Mouse (Mus musculus) heart, embryonic 10.5 days (tissue): ENCODE measurements at regions not wholly inside any gene's neighbourhood (a gene's known extent, or its start where the extent isn't known, plus 50 kb on each side); places are given as distances from the start of the nearest gene placed in this dataset.
A peak's percentile ranks its signal among the peaks of the same experiment; 100 is the strongest.

ENCODE experiments used
- DNase-seq: peaks from one replicate; pipeline ENCODE4 v3.0.0-alpha.2; 2017; ENCODE audit warnings: low spot score
- H3K27ac ChIP-seq: fragments of 300-500 bp; sonication (generic); 2 replicates; pipeline ENCODE4 v1.5.1; 2016; ENCODE audit warnings: mild to moderate bottlenecking
- H3K27me3 ChIP-seq: fragments of 300-500 bp; sonication (generic); 2 replicates; pipeline ENCODE4 v1.6.1; 2016; ENCODE audit warnings: mild to moderate bottlenecking; ENCODE audit not compliant: poor library complexity, insufficient read depth, severe bottlenecking
- H3K36me3 ChIP-seq: fragments of 300-500 bp; sonication (generic); 2 replicates; pipeline ENCODE4 v1.6.1; 2016; ENCODE audit warnings: mild to moderate bottlenecking, moderate library complexity
- H3K4me1 ChIP-seq: fragments of 300-500 bp; sonication (generic); 2 replicates; pipeline ENCODE4 v1.6.1; 2016; ENCODE audit warnings: mild to moderate bottlenecking
- H3K4me3 ChIP-seq: fragments of 300-500 bp; sonication (generic); 2 replicates; pipeline ENCODE4 v1.5.1; 2016; ENCODE audit warnings: mild to moderate bottlenecking, moderate library complexity
- H3K9me3 ChIP-seq: fragments of 300-500 bp; sonication (generic); 2 replicates; pipeline ENCODE4 v1.6.1; 2016; ENCODE audit warnings: mild to moderate bottlenecking, moderate library complexity
- WGBS: fragments of 180-500 bp; shearing (Covaris S2); methylation state at CpG from one replicate; pipeline ENCODE4 v1.1.7; 2016; 5-methylcytosine and 5-hydroxymethylcytosine counted together

DNA sequence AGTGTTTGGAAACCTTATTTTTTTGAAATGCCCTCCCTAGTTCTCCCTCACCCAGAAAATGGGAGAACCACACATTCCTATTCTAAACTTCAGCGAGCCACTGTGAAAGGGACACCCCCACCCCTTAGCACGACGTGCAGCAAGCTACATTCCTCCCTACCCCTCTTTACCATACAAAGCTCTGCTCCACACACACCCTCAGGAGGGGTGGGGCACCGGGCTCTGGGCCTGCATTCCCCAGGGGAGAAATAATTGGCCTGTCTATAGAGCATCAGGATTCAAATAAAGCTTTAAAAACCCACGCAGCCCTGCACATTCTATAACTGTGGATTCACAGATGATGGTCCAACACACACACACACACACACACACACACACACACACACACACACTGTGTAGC is 163.6 kb downstream of the H2al1j start:
- peaks cover 56% of the 10 kb centered on the region; the same call in 1 of the 2 replicates for H3K27me3 ChIP-seq
- 32% methylated on average over 5 of the region's 5 CpGs for WGBS
- H3K4me1 ChIP-seq = peaks cover 4% of the 10 kb centered on the region; the same call in 1 of the 2 replicates
- H3K27ac ChIP-seq = 0 out of 2 replicates have a peak overlapping the region, but pooled peaks have one; percentile 78
- H3K9me3 ChIP-seq = no peaks in the 10 kb centered on the region
- DNase-seq = no peak
- H3K4me3 ChIP-seq = no peak overlapping the region
- H3K36me3 ChIP-seq = no peaks in the 10 kb centered on the region

- H3K27ac ChIP-seq = peak overlapping the region; percentile 78
- peaks cover 58% of the 10 kb centered on the region; the same call in 1 of the 2 replicates for H3K27me3 ChIP-seq
- peak overlapping the region; percentile 40 for H3K4me3 ChIP-seq
- no peaks in the 10 kb centered on the region for H3K9me3 ChIP-seq
- H3K36me3 ChIP-seq = no peaks in the 10 kb centered on the region
- 27% methylated on average over 31 of the region's 32 CpGs for WGBS
- no peak for DNase-seq
- peaks cover 4% of the 10 kb centered on the region; the same call in 1 of the 2 replicates for H3K4me1 ChIP-seq
Measured at GRCm38 (mm10) chrX:11491676-11492391, 164.2 kb downstream of the H2al1j start.

DNA sequence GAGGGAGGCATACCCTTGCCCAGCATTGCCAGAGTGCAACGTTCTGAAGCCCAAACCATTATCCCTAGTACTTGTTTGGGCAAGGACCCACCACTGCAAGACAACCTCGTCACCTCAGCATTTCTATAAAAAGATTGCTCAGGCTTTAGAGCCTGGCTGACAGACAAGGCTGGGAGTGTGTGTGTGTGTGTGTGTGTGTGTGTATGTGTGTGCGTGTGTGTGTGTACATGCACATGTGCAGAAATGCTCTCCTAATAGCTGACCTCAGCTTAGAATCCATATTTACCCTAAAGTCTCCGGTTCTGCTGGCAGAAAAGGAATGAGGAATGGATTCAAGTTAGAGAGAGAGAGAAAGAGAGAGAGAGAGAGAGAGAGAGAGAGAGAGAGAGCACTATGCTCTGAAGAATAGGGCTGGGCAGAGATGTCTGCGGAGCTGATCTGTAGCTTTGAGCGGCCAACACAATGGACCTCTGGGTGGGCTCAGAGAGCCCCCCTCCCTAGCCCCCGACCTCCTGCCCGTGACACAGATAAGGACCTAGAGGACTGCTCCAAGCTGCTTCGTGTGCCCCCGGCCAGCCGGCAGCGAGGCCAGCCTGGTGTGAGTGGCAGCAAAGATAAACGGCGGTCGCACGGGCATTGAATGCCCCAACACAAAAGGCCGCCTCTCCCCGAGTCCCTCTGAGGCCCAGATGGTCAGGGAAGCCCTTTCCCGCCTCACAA is 166.1 kb downstream of the H2al1j start:
- Histone ChIP-seq H3K4me3 (peak overlapping the region; percentile 40), H3K27ac (peak overlapping the region; percentile 79; the same call in 1 of the 2 replicates), H3K9me3 (no peaks in the 10 kb centered on the region), H3K4me1 (peaks cover 4% of the 10 kb centered on the region; the same call in 1 of the 2 replicates), H3K36me3 (no peaks in the 10 kb centered on the region), H3K27me3 (peaks cover 62% of the 10 kb centered on the region; the same call in 1 of the 2 replicates)
- DNase-seq = no peak
- 39% methylated on average over 19 of the region's 19 CpGs for WGBS

DNA sequence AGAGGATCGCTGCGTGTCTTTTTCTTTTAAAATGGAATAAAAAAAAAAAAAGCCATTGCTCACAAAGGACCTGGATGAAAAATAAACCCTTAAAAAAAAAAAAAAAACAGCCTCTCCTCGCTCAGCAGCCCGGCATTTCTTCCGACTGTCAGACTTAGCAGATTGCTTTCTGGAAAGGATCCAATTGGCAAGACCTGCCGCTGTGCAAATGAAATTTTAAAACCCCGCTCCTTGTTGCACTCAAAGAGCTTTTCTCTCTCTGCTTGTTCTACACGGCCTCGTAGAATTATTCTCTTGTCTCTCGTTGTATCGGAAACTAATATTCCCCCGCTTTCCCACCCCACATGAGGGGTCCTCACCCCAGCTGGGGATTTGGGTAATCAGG is 166.6 kb downstream of the H2al1j start:
- peak overlapping the region; percentile 79 for H3K27ac ChIP-seq

GRCm38 (mm10) chrX:11512439-11512838 is 184.8 kb downstream of the H2al1j start:
- H3K4me1 ChIP-seq = no peaks in the 10 kb centered on the region
- H3K27ac ChIP-seq = no peak overlapping the region
- H3K9me3 ChIP-seq = no peaks in the 10 kb centered on the region
- no peak overlapping the region for H3K4me3 ChIP-seq
- no peak for DNase-seq
- WGBS = 68% methylated on average over 5 of the region's 5 CpGs
- H3K27me3 ChIP-seq = peaks cover 45% of the 10 kb centered on the region; the same call in 1 of the 2 replicates
- H3K36me3 ChIP-seq = no peaks in the 10 kb centered on the region

More for the DNA sequence above, 166.6 kb downstream of the H2al1j start:
- H3K4me1 ChIP-seq = peaks cover 4% of the 10 kb centered on the region; the same call in 1 of the 2 replicates
- peak overlapping the region; percentile 40 for H3K4me3 ChIP-seq
- H3K27me3 ChIP-seq = peaks cover 62% of the 10 kb centered on the region; the same call in 1 of the 2 replicates
- DNase-seq = no peak
- 38% methylated on average over 12 of the region's 12 CpGs for WGBS
- no peaks in the 10 kb centered on the region for H3K36me3 ChIP-seq
- H3K9me3 ChIP-seq = no peaks in the 10 kb centered on the region

GRCm38 (mm10) chrX:11512928-11513327 is 185.3 kb downstream of the H2al1j start:
- no peak for DNase-seq
- WGBS = 69% methylated on average over 4 of the region's 4 CpGs

GRCm38 (mm10) chrX:11523791-11524190 is 196.2 kb downstream of the H2al1j start:
- WGBS = 26% methylated on average over 4 of the region's 4 CpGs
- DNase-seq = no peak

More at GRCm38 (mm10) chrX:11512928-11513327, 185.3 kb downstream of the H2al1j start:
- Histone ChIP-seq H3K4me1 (no peaks in the 10 kb centered on the region), H3K36me3 (no peaks in the 10 kb centered on the region), H3K9me3 (no peaks in the 10 kb centered on the region), H3K4me3 (no peak overlapping the region), H3K27ac (no peak overlapping the region), H3K27me3 (peaks cover 50% of the 10 kb centered on the region; the same call in 1 of the 2 replicates)

DNA sequence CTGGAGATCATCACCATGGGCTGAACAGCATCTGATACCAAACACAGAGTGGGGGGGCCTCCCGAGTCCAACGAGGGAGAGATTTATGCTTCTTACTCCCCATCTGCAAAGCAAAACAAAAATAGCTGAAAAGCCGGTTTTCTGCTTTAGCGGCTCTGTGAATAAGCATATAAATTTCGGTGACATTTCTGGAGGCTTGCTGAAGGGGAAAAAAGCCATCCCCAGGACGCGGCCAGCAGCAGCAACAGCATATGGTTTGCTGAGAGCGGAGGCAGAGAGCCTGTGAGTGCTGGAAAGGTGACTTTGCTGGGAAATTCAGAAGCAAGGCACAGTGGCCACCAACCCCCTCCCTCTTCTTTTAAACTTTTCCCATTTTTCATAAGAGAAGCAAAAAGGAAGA is 197.7 kb downstream of the H2al1j start:
- H3K4me3 ChIP-seq = no peak overlapping the region
- peaks cover 61% of the 10 kb centered on the region; the same call in 1 of the 2 replicates for H3K27me3 ChIP-seq
- no peak for DNase-seq
- H3K9me3 ChIP-seq = no peaks in the 10 kb centered on the region
- no peaks in the 10 kb centered on the region for H3K4me1 ChIP-seq
- 71% methylated on average over 8 of the region's 8 CpGs for WGBS
- no peak overlapping the region for H3K27ac ChIP-seq
- no peaks in the 10 kb centered on the region for H3K36me3 ChIP-seq

More at GRCm38 (mm10) chrX:11523791-11524190, 196.2 kb downstream of the H2al1j start:
- H3K27ac ChIP-seq = no peak overlapping the region
- no peaks in the 10 kb centered on the region for H3K4me1 ChIP-seq
- no peak overlapping the region for H3K4me3 ChIP-seq
- peaks cover 61% of the 10 kb centered on the region; the same call in 1 of the 2 replicates for H3K27me3 ChIP-seq
- H3K36me3 ChIP-seq = no peaks in the 10 kb centered on the region
- H3K9me3 ChIP-seq = no peaks in the 10 kb centered on the region

DNA sequence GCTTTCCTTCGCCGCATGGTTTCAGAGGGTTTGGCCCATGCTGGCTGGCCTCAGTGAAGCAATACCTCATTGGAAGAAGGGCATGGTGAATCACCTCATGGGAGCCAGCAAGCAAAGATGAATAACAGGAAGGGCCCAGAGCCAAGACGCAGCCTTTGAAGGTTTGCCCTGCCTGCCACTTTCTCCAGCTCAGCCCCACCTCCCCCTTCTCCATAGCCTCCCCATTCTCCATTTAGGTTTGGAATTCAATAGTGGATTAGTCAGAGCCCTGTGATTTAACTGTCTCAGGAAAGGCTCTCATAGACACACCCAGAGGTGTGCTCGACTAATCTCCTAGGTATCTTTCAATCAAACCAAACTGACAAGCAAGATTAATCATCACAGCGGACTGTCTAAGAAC is 201.0 kb downstream of the H2al1j start:
- no peaks in the 10 kb centered on the region for H3K4me1 ChIP-seq
- no peaks in the 10 kb centered on the region for H3K9me3 ChIP-seq
- no peak overlapping the region for H3K4me3 ChIP-seq
- H3K27ac ChIP-seq = no peak overlapping the region
- H3K36me3 ChIP-seq = no peaks in the 10 kb centered on the region
- DNase-seq = no peak
- H3K27me3 ChIP-seq = peaks cover 56% of the 10 kb centered on the region
- 77% methylated on average over 5 of the region's 5 CpGs for WGBS

- 74% methylated on average over 3 of the region's 3 CpGs for WGBS
- no peak overlapping the region for H3K27ac ChIP-seq
- H3K4me1 ChIP-seq = no peaks in the 10 kb centered on the region
- H3K4me3 ChIP-seq = no peak overlapping the region
- peaks cover 56% of the 10 kb centered on the region for H3K27me3 ChIP-seq
- H3K36me3 ChIP-seq = no peaks in the 10 kb centered on the region
- no peak for DNase-seq
- no peaks in the 10 kb centered on the region for H3K9me3 ChIP-seq
Measured at GRCm38 (mm10) chrX:11529221-11529620, 201.6 kb downstream of the H2al1j start.

- H3K27me3 ChIP-seq = peaks cover 27% of the 10 kb centered on the region
- H3K36me3 ChIP-seq = no peaks in the 10 kb centered on the region
- WGBS = 75% methylated on average over 4 of the region's 4 CpGs
- no peak for DNase-seq
- no peak overlapping the region for H3K4me3 ChIP-seq
- H3K4me1 ChIP-seq = no peaks in the 10 kb centered on the region
- H3K9me3 ChIP-seq = no peaks in the 10 kb centered on the region
- no peak overlapping the region for H3K27ac ChIP-seq
Measured at GRCm38 (mm10) chrX:11532817-11533216, 205.2 kb downstream of the H2al1j start.

- Histone ChIP-seq H3K4me3 (no peak overlapping the region), H3K36me3 (no peaks in the 10 kb centered on the region), H3K27ac (no peak overlapping the region), H3K4me1 (no peaks in the 10 kb centered on the region), H3K9me3 (no peaks in the 10 kb centered on the region), H3K27me3 (peaks cover 30% of the 10 kb centered on the region)
- DNase-seq = no peak
- WGBS = 73% methylated on average over 8 of the region's 8 CpGs
Measured at GRCm38 (mm10) chrX:11533871-11534270, 206.2 kb downstream of the H2al1j start.

- no peaks in the 10 kb centered on the region for H3K4me1 ChIP-seq
Measured at GRCm38 (mm10) chrX:11541011-11541410, 213.4 kb downstream of the H2al1j start.

More at GRCm38 (mm10) chrX:11541011-11541410, 213.4 kb downstream of the H2al1j start:
- DNase-seq = no peak
- Histone ChIP-seq H3K36me3 (no peaks in the 10 kb centered on the region), H3K9me3 (no peaks in the 10 kb centered on the region), H3K27me3 (peaks cover 29% of the 10 kb centered on the region; the same call in 1 of the 2 replicates), H3K4me3 (no peak overlapping the region), H3K27ac (no peak overlapping the region)
- 59% methylated on average over 2 of the region's 2 CpGs for WGBS
